Mouse (Mus musculus) stomach, postnatal 0 days (tissue): ENCODE results near the gene C130050O18Rik. TPM values are rescaled to one million over a fixed set of nuclear protein-coding genes. Genes with fewer than 3 reads are reported as not detected.
A peak's percentile ranks its signal among the peaks of the same experiment; 100 is the strongest.

ENCODE experiments used
- ATAC-seq: fragments of 200-750 bp; cut with Nextera tagmentation; 2 replicates; pipeline ENCODE4 v1.8.0; 2017; ENCODE audit not compliant: low FRiP score, low TSS enrichment
- DNase-seq: peaks from one replicate; pipeline ENCODE4 v3.0.0-alpha.2; 2016; ENCODE audit warnings: low spot score
- H3K27ac ChIP-seq: fragments of 300-500 bp; sonication (generic); replicated peaks from 2 replicates; pipeline ENCODE4 v1.5.1; 2014; ENCODE audit warnings: mild to moderate bottlenecking, control low read depth
- H3K27me3 ChIP-seq: fragments of 300-500 bp; sonication (generic); 2 replicates; pipeline ENCODE4 v1.6.1; 2014; ENCODE audit warnings: low read length; ENCODE audit not compliant: control insufficient read depth, insufficient read depth
- H3K36me3 ChIP-seq: fragments of 300-500 bp; sonication (generic); 2 replicates; pipeline ENCODE4 v1.6.1; 2014; ENCODE audit warnings: low read length, mixed read lengths; ENCODE audit not compliant: control insufficient read depth, insufficient read depth
- H3K4me1 ChIP-seq: fragments of 300-500 bp; sonication (generic); replicated peaks from 2 replicates; pipeline ENCODE4 v1.6.1; 2014; ENCODE audit warnings: antibody characterized with exemption; ENCODE audit not compliant: control insufficient read depth, insufficient read depth
- H3K4me2 ChIP-seq: fragments of 300-500 bp; sonication (generic); replicated peaks from 2 replicates; pipeline ENCODE4 v1.6.1; 2014; ENCODE audit warnings: low read depth, mild to moderate bottlenecking, control low read depth, moderate library complexity
- H3K4me3 ChIP-seq: fragments of 300-500 bp; sonication (generic); 2 replicates; pipeline ENCODE4 v1.5.1; 2014; ENCODE audit warnings: low read depth, low read length, control low read depth
- H3K9ac ChIP-seq: fragments of 300-500 bp; sonication (generic); 2 replicates; pipeline ENCODE4 v1.6.1; 2014; ENCODE audit warnings: mild to moderate bottlenecking, low read length, control low read depth, mixed read lengths
- H3K9me3 ChIP-seq: fragments of 300-500 bp; sonication (generic); 2 replicates; pipeline ENCODE4 v1.6.1; 2016; ENCODE audit warnings: low read length; ENCODE audit not compliant: control insufficient read depth
- CTCF ChIP-seq: IDR thresholded peaks from 2 replicates; pipeline ENCODE4 v1.5.1; 2016; ENCODE audit warnings: antibody characterized with exemption, low read depth, mild to moderate bottlenecking, moderate library complexity
- EP300 ChIP-seq: optimal IDR thresholded peaks from 2 replicates; pipeline ENCODE3; 2016; ENCODE audit warnings: antibody characterized with exemption
- WGBS: fragments of 180-500 bp; shearing (Covaris S2); extraction: QIAGEN DNeasy Blood & Tissue Kit; methylation state at CpG from one replicate; pipeline ENCODE4 v1.1.7; 2014; 5-methylcytosine and 5-hydroxymethylcytosine counted together
- polyA plus RNA-seq: library from polyadenylated mRNA; unstranded; fragments of >200 nt; fragmentation: Nextera tagmentation; extraction: Ambion mirVana; gene quantifications from 2 replicates; pipeline ENCODE4 v1.2.1, GENCODE M21; 2015

The C130050O18Rik gene
- polyA plus RNA-seq: 0.41 and 0.46 TPM in 2 replicates

- H3K27ac ChIP-seq: no peak within 1 kb of the TSS
- WGBS: 78% methylated on average over 6 of the region's 6 CpGs
- DNase-seq: no peak
- peaks cover 3% of the 10 kb centered on the region; the same call in 1 of the 2 replicates for H3K4me1 ChIP-seq
- H3K9me3 ChIP-seq: no peaks in the 10 kb centered on the region
- H3K4me2 ChIP-seq: 0 out of 2 replicates have a peak within 1 kb of the TSS, but pooled peaks have one; percentile 3
- H3K9ac ChIP-seq: no peak within 1 kb of the TSS
- no peaks in the 10 kb centered on the region for H3K36me3 ChIP-seq
- no peak within 1 kb of the TSS for H3K4me3 ChIP-seq
- TF ChIP-seq EP300 (no peak), CTCF (no peak)
- ATAC-seq: no peak
- H3K27me3 ChIP-seq: no peaks in the 10 kb centered on the region
These were observed at the start of gene C130050O18Rik for GRCm38 (mm10) chr5:139404801-139405401. TSS of gene C130050O18Rik (plus strand) at chr5:139405280.

- Histone ChIP-seq H3K27ac (no peak overlapping the region), H3K27me3 (no peaks in the 10 kb centered on the region)
- peak; percentile 80 for TF ChIP-seq CTCF
- no peak for TF ChIP-seq EP300
These were observed 46.4 kb upstream of the C130050O18Rik start for GRCm38 (mm10) chr5:139358653-139359052.

GRCm38 (mm10) chr5:139359244-139359643 lies 45.8 kb upstream of the C130050O18Rik start:
- no peaks in the 10 kb centered on the region; the same call in 1 of the 2 replicates for H3K4me1 ChIP-seq
- no peaks in the 10 kb centered on the region for H3K27me3 ChIP-seq
- DNase-seq (no peak), ATAC-seq (no peak)
- H3K4me2 ChIP-seq: no peak overlapping the region
- H3K4me3 ChIP-seq: no peak overlapping the region
- no peaks in the 10 kb centered on the region for H3K9me3 ChIP-seq
- no peaks in the 10 kb centered on the region for H3K36me3 ChIP-seq
- TF ChIP-seq CTCF: no peak
- H3K27ac ChIP-seq: no peak overlapping the region
- H3K9ac ChIP-seq: no peak overlapping the region
- WGBS: 75% methylated on average over 5 of the region's 5 CpGs

More at GRCm38 (mm10) chr5:139358653-139359052, 46.4 kb upstream of the C130050O18Rik start:
- Histone ChIP-seq H3K4me3 (no peak overlapping the region), H3K4me2 (no peak overlapping the region), H3K9ac (no peak overlapping the region), H3K36me3 (no peaks in the 10 kb centered on the region), H3K4me1 (no peaks in the 10 kb centered on the region), H3K9me3 (no peaks in the 10 kb centered on the region)
- 79% methylated on average over 2 of the region's 2 CpGs for WGBS
- ATAC-seq (peak; percentile 38; the same call in 1 of the 2 replicates), DNase-seq (peak; percentile 69)

GRCm38 (mm10) chr5:139363858-139364257 lies 41.2 kb upstream of the C130050O18Rik start:
- no peak overlapping the region for H3K4me2 ChIP-seq
- no peaks in the 10 kb centered on the region; the same call in 1 of the 2 replicates for H3K4me1 ChIP-seq
- H3K9ac ChIP-seq: no peak overlapping the region
- no peaks in the 10 kb centered on the region for H3K36me3 ChIP-seq
- no peak overlapping the region for H3K27ac ChIP-seq
- WGBS: 59% methylated on average over 7 of the region's 7 CpGs
- no peak for TF ChIP-seq CTCF
- TF ChIP-seq EP300: no peak
- H3K4me3 ChIP-seq: no peak overlapping the region
- no peaks in the 10 kb centered on the region for H3K27me3 ChIP-seq
- DNase-seq (no peak), ATAC-seq (no peak; the same call in 1 of the 2 replicates)
- H3K9me3 ChIP-seq: no peaks in the 10 kb centered on the region

- ATAC-seq: peak; percentile 77
- Histone ChIP-seq H3K27ac (peak overlapping the region; percentile 53; the same call in 1 of the 2 replicates), H3K9me3 (no peaks in the 10 kb centered on the region), H3K27me3 (no peaks in the 10 kb centered on the region), H3K4me1 (no peaks in the 10 kb centered on the region; the same call in 1 of the 2 replicates), H3K36me3 (no peaks in the 10 kb centered on the region), H3K4me3 (no peak overlapping the region), H3K9ac (0 out of 2 replicates have a peak overlapping the region, but pooled peaks have one; percentile 31), H3K4me2 (peak overlapping the region; percentile 17; the same call in 1 of the 2 replicates)
- TF ChIP-seq EP300: no peak
- TF ChIP-seq CTCF: peak; percentile 100
- WGBS: 21% methylated on average over 12 of the region's 12 CpGs
- DNase-seq: peak; percentile 90
These were observed 40.7 kb upstream of the C130050O18Rik start for GRCm38 (mm10) chr5:139364260-139364910.
